Mouse (Mus musculus) ES-Bruce4 (cell line): ENCODE results near the gene Sfxn1.

Experiments
- CTCF ChIP-seq: IDR thresholded peaks from one replicate; pipeline ENCODE4 v1.8.1; 2011; ENCODE audit warnings: low read depth, low read length
- POLR2A ChIP-seq: IDR thresholded peaks from one replicate; pipeline ENCODE4 v1.8.1; 2011; ENCODE audit warnings: low read length; ENCODE audit not compliant: insufficient read depth

DNA sequence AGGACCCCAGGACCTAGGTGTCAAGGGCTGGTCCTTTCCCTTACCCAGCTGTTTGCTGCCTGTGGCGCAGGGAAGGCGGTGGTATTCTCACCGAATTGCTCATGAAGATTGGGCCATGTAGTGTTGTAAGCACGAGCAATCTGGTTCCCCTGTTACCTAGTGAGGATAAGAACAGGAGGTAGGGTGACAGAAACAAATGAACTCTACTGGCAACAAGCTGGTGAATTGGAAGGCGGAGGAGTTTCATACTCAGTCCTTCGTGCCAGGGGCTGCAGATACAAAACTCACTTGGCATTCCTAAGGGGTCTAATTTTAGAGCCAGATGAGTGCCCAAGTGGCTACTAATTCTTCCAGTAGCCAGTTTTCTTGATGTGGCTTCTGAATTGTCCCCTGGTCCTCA, 4.4 kb downstream of the Sfxn1 start:
- TF ChIP-seq CTCF = no peak
- no peak for TF ChIP-seq POLR2A
